Mouse (Mus musculus) kidney, postnatal 14 days (tissue): ENCODE results near the gene Riok1.

Experiments
- DNase-seq: peaks from one replicate; pipeline ENCODE4 v3.0.0; 2022; ENCODE audit warnings: mixed read lengths

Riok1 gene

GRCm38 (mm10) chr13:38064854-38065663, 28.3 kb downstream of the Riok1 start:
- DNase-seq = peak; percentile 79

- DNase-seq = peak; percentile 25
Measured at GRCm38 (mm10) chr13:38070945-38071344, 34.1 kb downstream of the Riok1 start.

GRCm38 (mm10) chr13:38073374-38074307, 36.8 kb downstream of the Riok1 start:
- no peak for DNase-seq

- no peak for DNase-seq
Measured at GRCm38 (mm10) chr13:38074404-38074803, 37.6 kb downstream of the Riok1 start.

GRCm38 (mm10) chr13:38077113-38077512, 40.3 kb downstream of the Riok1 start:
- no peak for DNase-seq

- DNase-seq = no peak
Measured at GRCm38 (mm10) chr13:38078836-38079235, 42.0 kb downstream of the Riok1 start.

GRCm38 (mm10) chr13:38079366-38079765, 42.6 kb downstream of the Riok1 start:
- no peak for DNase-seq

- DNase-seq = no peak
Measured at GRCm38 (mm10) chr13:38080014-38080413, 43.2 kb downstream of the Riok1 start.

GRCm38 (mm10) chr13:38080725-38081124, 43.9 kb downstream of the Riok1 start:
- DNase-seq = no peak

- no peak for DNase-seq
Measured at GRCm38 (mm10) chr13:38081161-38081560, 44.4 kb downstream of the Riok1 start.

GRCm38 (mm10) chr13:38086711-38087110, 49.9 kb downstream of the Riok1 start:
- DNase-seq = no peak

GRCm38 (mm10) chr13:38088008-38088407, 51.2 kb downstream of the Riok1 start:
- DNase-seq = peak; percentile 27

- no peak for DNase-seq
Measured at GRCm38 (mm10) chr13:38089449-38089848, 52.7 kb downstream of the Riok1 start.

- DNase-seq = no peak
Measured at GRCm38 (mm10) chr13:38089871-38090270, 53.1 kb downstream of the Riok1 start.

- no peak for DNase-seq
Measured at GRCm38 (mm10) chr13:38096207-38096606, 59.4 kb downstream of the Riok1 start.

GRCm38 (mm10) chr13:38103406-38103805, 66.6 kb downstream of the Riok1 start:
- DNase-seq = no peak

- no peak for DNase-seq
Measured at GRCm38 (mm10) chr13:38104501-38104900, 67.7 kb downstream of the Riok1 start.

- DNase-seq = no peak
Measured at GRCm38 (mm10) chr13:38109081-38109480, 72.3 kb downstream of the Riok1 start.
